Mouse (Mus musculus) forebrain, embryonic 15.5 days (tissue): ENCODE data around the gene Cep85l. TPM values are rescaled to one million over a fixed set of nuclear protein-coding genes. Genes with fewer than 3 reads are reported as not detected.

Source experiments
- ATAC-seq: fragments of 200-750 bp; cut with Nextera tagmentation; replicated peaks from 2 replicates; pipeline ENCODE4 v1.8.0; 2017; ENCODE audit warnings: mild to moderate bottlenecking, moderate TSS enrichment, moderate library complexity
- H3K27ac ChIP-seq: fragments of 300-500 bp; sonication (generic); replicated peaks from 2 replicates; pipeline ENCODE4 v1.5.1; 2015; ENCODE audit warnings: mild to moderate bottlenecking, inconsistent platforms
- H3K27me3 ChIP-seq: fragments of 300-500 bp; sonication (generic); 2 replicates; pipeline ENCODE4 v1.6.1; 2015; ENCODE audit warnings: inconsistent platforms
- H3K36me3 ChIP-seq: fragments of 300-500 bp; sonication (generic); 2 replicates; pipeline ENCODE4 v1.6.1; 2015; ENCODE audit warnings: mild to moderate bottlenecking, inconsistent platforms
- H3K4me1 ChIP-seq: fragments of 300-500 bp; sonication (generic); 2 replicates; pipeline ENCODE4 v1.6.1; 2015; ENCODE audit warnings: inconsistent platforms
- H3K4me2 ChIP-seq: fragments of 300-500 bp; sonication (generic); replicated peaks from 2 replicates; pipeline ENCODE4 v1.6.1; 2015; ENCODE audit warnings: mild to moderate bottlenecking, inconsistent platforms
- H3K4me3 ChIP-seq: fragments of 300-500 bp; sonication (generic); 2 replicates; pipeline ENCODE4 v1.5.1; 2015; ENCODE audit warnings: mild to moderate bottlenecking, inconsistent platforms
- H3K9ac ChIP-seq: fragments of 300-500 bp; sonication (generic); replicated peaks from 2 replicates; pipeline ENCODE4 v1.6.1; 2015; ENCODE audit warnings: mild to moderate bottlenecking, inconsistent platforms
- H3K9me3 ChIP-seq: fragments of 300-500 bp; sonication (generic); 2 replicates; pipeline ENCODE4 v1.6.1; 2016; ENCODE audit warnings: inconsistent platforms
- WGBS: fragments of 180-500 bp; shearing (Covaris S2); methylation state at CpG from one replicate; pipeline ENCODE4 v1.1.7; 2015; ENCODE audit warnings: mixed read lengths; 5-methylcytosine and 5-hydroxymethylcytosine counted together
- polyA plus RNA-seq: library from polyadenylated mRNA; unstranded; fragments of >200 nt; fragmentation: Nextera tagmentation; extraction: Ambion mirVana; gene quantifications from 2 replicates; pipeline ENCODE4 v1.2.1, GENCODE M21; 2015

The Cep85l gene
- polyA plus RNA-seq, 1 experiment from 2014 or later: 10.1 TPM

DNA sequence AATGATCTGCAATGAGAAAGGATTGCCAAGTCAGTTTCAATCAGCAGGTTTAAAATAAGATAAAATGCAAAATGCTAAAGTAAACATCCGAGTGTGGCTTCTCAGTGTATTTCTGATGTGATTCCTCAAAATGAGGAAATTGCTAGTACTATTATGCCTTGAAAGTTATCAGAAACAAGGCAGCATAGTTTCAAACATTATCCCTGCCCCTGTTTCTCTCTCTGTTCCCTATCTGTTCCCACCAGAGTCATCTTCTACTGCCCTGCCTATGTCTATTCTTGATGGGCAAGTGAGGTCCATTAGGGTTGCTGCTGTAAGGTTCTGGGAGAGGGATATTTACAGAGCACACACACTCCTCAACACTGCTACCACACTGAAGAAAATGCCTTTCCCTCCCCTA lies 30.5 kb downstream of the Cep85l start:
- H3K9ac ChIP-seq: no peak overlapping the region
- ATAC-seq: no peak
- H3K9me3 ChIP-seq: no peaks in the 10 kb centered on the region
- no peak overlapping the region for H3K27ac ChIP-seq
- peaks cover 4% of the 10 kb centered on the region; the same call in 1 of the 2 replicates for H3K36me3 ChIP-seq
- WGBS: 96% methylated on average over 1 of the region's 1 CpGs
- H3K27me3 ChIP-seq: no peaks in the 10 kb centered on the region
- H3K4me1 ChIP-seq: peaks cover 3% of the 10 kb centered on the region; the same call in 1 of the 2 replicates
- no peak overlapping the region for H3K4me3 ChIP-seq
- no peak overlapping the region for H3K4me2 ChIP-seq

DNA sequence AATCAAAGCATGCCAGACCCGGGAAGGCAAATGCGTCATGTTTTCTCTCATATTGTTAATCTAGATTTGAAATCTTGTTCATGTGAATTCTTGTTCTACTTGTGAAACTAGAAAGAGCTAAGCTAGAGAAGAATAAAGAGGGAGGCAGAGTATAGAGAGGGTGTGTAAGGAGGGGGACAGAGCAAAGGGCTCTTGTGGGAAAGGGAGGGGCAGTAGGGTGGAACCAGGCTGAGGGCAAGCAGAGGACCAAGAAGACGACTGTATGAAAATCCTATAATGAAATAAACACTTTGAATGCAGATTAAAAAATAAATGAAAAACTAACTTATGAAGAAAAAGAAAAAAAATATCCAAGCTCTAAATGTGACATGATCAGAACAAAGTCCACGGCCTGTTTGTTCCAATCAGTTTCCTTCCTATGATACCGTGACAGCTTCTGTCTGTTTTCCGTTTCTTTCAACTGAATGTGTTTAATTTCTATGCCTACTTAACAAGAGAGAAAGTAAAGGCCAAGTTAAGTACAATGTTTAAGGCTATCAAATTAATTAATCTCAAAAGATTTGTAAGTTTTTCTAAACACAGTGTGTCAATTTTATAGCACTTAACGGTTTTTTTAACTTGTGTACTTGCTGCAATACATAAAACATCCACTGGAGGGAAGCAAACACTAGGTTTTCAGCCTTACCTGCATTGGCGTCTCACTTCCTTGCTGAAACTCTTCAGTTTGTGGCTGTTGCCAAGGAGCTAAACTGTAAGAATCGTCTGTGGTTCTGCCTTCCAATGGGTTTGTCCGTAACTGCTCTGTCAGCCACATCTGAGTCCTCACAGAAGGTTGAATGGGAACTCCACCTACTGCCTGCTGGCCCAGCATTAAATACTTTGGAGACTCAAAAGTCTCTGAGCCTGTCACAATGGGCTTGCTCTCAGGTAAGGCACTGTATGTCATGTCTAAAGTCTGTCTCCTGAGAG lies 31.7 kb downstream of the Cep85l start:
- 58% methylated on average over 10 of the region's 10 CpGs for WGBS
- H3K4me1 ChIP-seq: peaks cover 3% of the 10 kb centered on the region; the same call in 1 of the 2 replicates
- no peak overlapping the region for H3K27ac ChIP-seq
- no peaks in the 10 kb centered on the region for H3K27me3 ChIP-seq
- H3K9me3 ChIP-seq: no peaks in the 10 kb centered on the region
- no peak overlapping the region for H3K4me2 ChIP-seq
- H3K4me3 ChIP-seq: no peak overlapping the region
- no peak overlapping the region for H3K9ac ChIP-seq
- ATAC-seq: peak; percentile 76
- H3K36me3 ChIP-seq: peaks cover 4% of the 10 kb centered on the region; the same call in 1 of the 2 replicates

GRCm38 (mm10) chr10:53346916-53347315 lies 32.8 kb downstream of the Cep85l start:
- H3K9ac ChIP-seq: no peak overlapping the region
- no peak overlapping the region for H3K27ac ChIP-seq
- ATAC-seq: no peak; the same call in 1 of the 2 replicates
- H3K4me1 ChIP-seq: peaks cover 3% of the 10 kb centered on the region; the same call in 1 of the 2 replicates
- no peak overlapping the region for H3K4me2 ChIP-seq
- H3K4me3 ChIP-seq: no peak overlapping the region
- peaks cover 4% of the 10 kb centered on the region; the same call in 1 of the 2 replicates for H3K36me3 ChIP-seq
- 85% methylated on average over 5 of the region's 5 CpGs for WGBS
- H3K27me3 ChIP-seq: no peaks in the 10 kb centered on the region
- H3K9me3 ChIP-seq: no peaks in the 10 kb centered on the region

- no peak overlapping the region for H3K27ac ChIP-seq
- ATAC-seq: peak; percentile 47
- H3K4me3 ChIP-seq: no peak overlapping the region
- peaks cover 4% of the 10 kb centered on the region; the same call in 1 of the 2 replicates for H3K36me3 ChIP-seq
- no peaks in the 10 kb centered on the region for H3K27me3 ChIP-seq
- peaks cover 3% of the 10 kb centered on the region for H3K4me1 ChIP-seq
- no peak overlapping the region for H3K4me2 ChIP-seq
- no peak overlapping the region for H3K9ac ChIP-seq
- no peaks in the 10 kb centered on the region for H3K9me3 ChIP-seq
- 52% methylated on average over 3 of the region's 3 CpGs for WGBS
These were observed 33.2 kb downstream of the Cep85l start for GRCm38 (mm10) chr10:53346506-53346905.

DNA sequence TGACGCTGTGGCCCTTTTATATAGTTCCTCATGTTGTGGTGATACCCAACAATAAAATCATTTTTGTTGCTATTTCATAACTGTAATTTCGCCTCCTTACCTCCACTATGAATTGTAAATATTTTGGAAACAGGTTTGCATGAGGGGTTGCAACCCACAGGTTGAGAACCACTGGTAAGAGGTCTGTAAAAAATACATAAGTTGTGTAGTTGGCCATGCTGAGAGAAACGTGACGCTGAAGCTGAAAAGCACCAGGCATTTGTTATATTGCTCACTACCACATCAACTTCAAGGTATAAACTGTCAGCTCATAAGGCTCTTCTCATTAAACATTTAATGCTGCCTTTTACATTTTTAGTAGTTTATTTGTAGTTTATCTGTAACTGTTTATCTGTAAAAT lies 34.2 kb downstream of the Cep85l start:
- ATAC-seq: no peak
- H3K4me2 ChIP-seq: no peak overlapping the region
- no peaks in the 10 kb centered on the region for H3K27me3 ChIP-seq
- no peaks in the 10 kb centered on the region for H3K9me3 ChIP-seq
- H3K4me3 ChIP-seq: no peak overlapping the region
- WGBS: 88% methylated on average over 4 of the region's 4 CpGs
- H3K4me1 ChIP-seq: peaks cover 3% of the 10 kb centered on the region
- no peak overlapping the region for H3K9ac ChIP-seq
- H3K27ac ChIP-seq: no peak overlapping the region
- peaks cover 4% of the 10 kb centered on the region; the same call in 1 of the 2 replicates for H3K36me3 ChIP-seq

DNA sequence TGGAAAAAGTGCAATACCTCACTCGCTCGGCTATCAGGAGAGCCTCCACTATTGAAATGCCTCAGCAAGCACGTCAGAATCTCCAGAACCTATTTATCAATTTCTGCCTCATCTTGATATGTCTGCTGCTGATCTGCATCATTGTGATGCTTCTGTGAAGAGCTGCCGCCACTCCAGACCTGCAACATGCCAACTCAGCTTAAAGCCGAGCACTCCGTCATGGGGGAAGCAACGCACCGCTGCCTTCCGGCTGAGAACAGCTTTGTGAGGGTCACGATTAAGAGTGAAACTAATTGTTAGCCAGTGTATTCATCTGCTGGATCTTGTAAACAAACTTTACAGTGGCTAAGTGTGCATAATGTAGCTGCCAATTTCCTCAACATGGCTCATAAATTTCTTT lies 35.9 kb downstream of the Cep85l start:
- ATAC-seq: no peak
- Histone ChIP-seq H3K9me3 (no peaks in the 10 kb centered on the region), H3K4me3 (no peak overlapping the region), H3K27me3 (no peaks in the 10 kb centered on the region), H3K9ac (no peak overlapping the region), H3K4me1 (peaks cover 3% of the 10 kb centered on the region), H3K36me3 (peaks cover 4% of the 10 kb centered on the region; the same call in 1 of the 2 replicates), H3K4me2 (no peak overlapping the region), H3K27ac (no peak overlapping the region)
- WGBS: 54% methylated on average over 10 of the region's 10 CpGs

DNA sequence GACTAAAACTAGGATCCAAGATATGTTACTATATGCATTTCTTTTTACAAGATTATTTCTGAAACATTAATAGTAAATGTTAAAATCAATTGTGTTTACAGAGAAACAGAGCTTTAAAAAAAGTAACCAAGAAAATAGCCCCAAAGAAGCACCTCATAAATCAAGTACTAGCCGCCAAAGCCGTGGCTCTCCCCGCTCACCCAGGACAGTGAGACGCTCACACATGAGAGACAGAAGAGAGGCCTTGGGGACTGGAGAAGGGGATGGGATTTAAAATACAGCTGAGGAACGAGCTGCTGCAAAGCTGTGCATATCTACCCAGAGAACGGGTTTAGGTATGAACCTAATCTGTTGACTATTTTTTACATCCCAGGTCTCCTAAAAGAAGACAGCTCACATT lies 36.4 kb downstream of the Cep85l start:
- Histone ChIP-seq H3K9me3 (no peaks in the 10 kb centered on the region), H3K27ac (no peak overlapping the region), H3K27me3 (no peaks in the 10 kb centered on the region), H3K36me3 (peaks cover 4% of the 10 kb centered on the region; the same call in 1 of the 2 replicates), H3K4me3 (no peak overlapping the region), H3K9ac (no peak overlapping the region), H3K4me1 (peaks cover under 1% of the 10 kb centered on the region), H3K4me2 (no peak overlapping the region)
- no peak for ATAC-seq
- 86% methylated on average over 6 of the region's 6 CpGs for WGBS

GRCm38 (mm10) chr10:53342166-53342728 lies 37.5 kb downstream of the Cep85l start:
- no peaks in the 10 kb centered on the region for H3K36me3 ChIP-seq
- 89% methylated on average over 9 of the region's 9 CpGs for WGBS
- H3K4me3 ChIP-seq: no peak overlapping the region
- no peak overlapping the region for H3K9ac ChIP-seq
- H3K27ac ChIP-seq: no peak overlapping the region
- no peaks in the 10 kb centered on the region; the same call in 1 of the 2 replicates for H3K4me1 ChIP-seq
- H3K27me3 ChIP-seq: no peaks in the 10 kb centered on the region
- H3K4me2 ChIP-seq: no peak overlapping the region
- no peak for ATAC-seq
- H3K9me3 ChIP-seq: no peaks in the 10 kb centered on the region

DNA sequence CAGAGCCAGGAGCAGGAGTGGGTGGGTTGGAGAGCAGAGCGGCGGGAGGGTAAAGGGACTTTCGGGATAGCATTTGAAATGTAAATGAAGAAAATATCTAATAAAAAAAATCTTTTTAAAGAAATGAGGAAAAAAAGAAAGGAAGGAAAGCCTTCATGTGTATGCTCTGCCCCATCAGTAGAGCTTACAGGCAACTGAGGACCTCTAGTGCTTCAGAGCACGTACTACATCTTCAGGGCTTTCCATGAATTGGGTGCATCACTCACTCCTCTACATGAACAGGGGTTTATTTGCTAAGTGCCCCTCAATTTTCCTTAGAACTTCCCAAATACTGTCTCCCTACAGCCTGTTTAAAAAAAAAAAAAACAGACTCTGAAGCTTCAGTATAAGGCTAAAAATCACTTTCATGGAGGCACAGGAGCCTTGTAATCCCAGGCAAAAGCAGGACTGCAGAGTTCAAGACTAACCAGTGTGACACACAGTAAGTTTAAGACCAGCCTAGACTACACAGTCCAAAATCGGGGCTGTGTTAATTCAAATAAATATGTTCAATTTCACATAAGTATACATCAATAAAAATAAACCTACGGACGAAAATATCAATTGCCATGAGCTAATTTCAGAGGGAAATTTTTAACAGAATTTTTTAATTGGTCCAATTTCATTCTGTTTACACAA lies 38.3 kb downstream of the Cep85l start:
- Histone ChIP-seq H3K4me3 (no peak overlapping the region), H3K27ac (no peak overlapping the region), H3K4me2 (no peak overlapping the region), H3K27me3 (no peaks in the 10 kb centered on the region), H3K4me1 (peaks cover 3% of the 10 kb centered on the region; the same call in 1 of the 2 replicates), H3K36me3 (no peaks in the 10 kb centered on the region), H3K9ac (no peak overlapping the region), H3K9me3 (no peaks in the 10 kb centered on the region)
- ATAC-seq: peak; percentile 90
- 71% methylated on average over 7 of the region's 7 CpGs for WGBS

DNA sequence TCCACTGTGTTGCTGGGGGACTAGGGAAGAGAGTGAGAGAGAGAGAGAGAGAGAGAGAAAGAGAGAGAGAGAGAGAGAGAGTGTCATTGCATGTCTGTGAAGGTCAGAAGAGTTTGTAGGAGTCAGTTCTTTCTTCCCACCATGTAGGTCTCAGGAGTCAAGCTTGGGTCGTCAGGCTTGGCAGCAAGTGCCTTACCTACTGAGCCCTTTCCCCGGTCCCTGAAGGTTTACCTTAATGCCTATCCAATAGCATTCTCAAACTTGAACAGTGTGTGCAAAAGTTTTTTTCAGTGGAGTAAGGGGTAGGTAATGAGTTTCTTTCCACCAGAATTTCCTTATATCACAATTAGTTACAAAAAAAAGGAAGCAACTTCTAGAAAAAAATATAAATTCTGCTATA lies 40.7 kb downstream of the Cep85l start:
- H3K4me3 ChIP-seq: no peak overlapping the region
- ATAC-seq: no peak
- WGBS: 58% methylated on average over 2 of the region's 2 CpGs

DNA sequence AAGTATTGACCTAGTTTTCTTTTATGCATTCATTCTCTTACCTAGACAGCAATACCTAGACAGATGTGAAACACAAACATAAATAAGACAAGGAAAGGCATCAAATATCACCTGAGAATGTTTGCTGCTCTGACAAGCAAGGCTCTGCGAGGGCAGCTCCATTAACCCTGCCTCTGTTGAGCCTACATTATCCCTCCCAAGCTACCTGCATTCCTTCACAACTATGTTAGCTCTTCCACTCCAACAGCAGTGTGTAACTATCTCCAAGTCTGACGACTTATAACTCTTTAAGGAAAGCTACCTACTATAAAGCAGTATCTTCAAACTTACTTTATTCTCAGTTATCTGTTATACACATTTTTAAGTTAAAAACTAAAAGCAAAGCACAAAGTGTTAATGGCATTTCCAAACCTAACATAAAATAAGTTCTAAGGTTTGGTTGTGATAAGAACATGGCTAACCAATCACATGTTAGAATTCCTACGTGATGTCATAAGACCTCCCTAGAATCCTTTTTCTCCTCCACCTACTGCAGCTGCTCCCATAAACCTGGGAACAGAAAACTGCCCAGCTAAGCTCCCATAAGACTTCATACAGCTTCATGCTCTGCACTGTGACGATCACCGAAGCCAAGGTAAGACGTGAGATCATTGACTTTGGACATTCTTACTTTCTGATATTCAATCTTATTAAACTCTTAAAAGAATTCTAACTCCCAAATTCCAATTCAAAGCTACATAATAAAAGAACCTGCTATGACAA lies 42.4 kb downstream of the Cep85l start, which contains the start of gene Pln:
Gene Pln, plus strand, starts transcription at position 506 of the 762 bp plus-strand sequence.
- Histone ChIP-seq H3K9me3 (no peaks in the 10 kb centered on the region), H3K4me2 (no peak within 1 kb of the TSS), H3K4me1 (peaks cover 9% of the 10 kb centered on the region; the same call in 1 of the 2 replicates), H3K36me3 (no peaks in the 10 kb centered on the region), H3K9ac (no peak within 1 kb of the TSS), H3K27me3 (no peaks in the 10 kb centered on the region), H3K4me3 (no peak within 1 kb of the TSS), H3K27ac (no peak within 1 kb of the TSS)
- WGBS: 86% methylated on average over 6 of the region's 6 CpGs
- no peak for ATAC-seq

More for the DNA sequence above, 40.7 kb downstream of the Cep85l start:
- no peaks in the 10 kb centered on the region for H3K9me3 ChIP-seq
- no peaks in the 10 kb centered on the region for H3K27me3 ChIP-seq
- no peaks in the 10 kb centered on the region for H3K36me3 ChIP-seq
- no peak overlapping the region for H3K27ac ChIP-seq
- H3K4me2 ChIP-seq: no peak overlapping the region
- H3K9ac ChIP-seq: no peak overlapping the region
- peaks cover 9% of the 10 kb centered on the region; the same call in 1 of the 2 replicates for H3K4me1 ChIP-seq
